Mouse (Mus musculus) brain, embryonic 18.5 days (tissue): ENCODE measurements at regions not wholly inside any gene's neighbourhood (a gene's known extent, or its start where the extent isn't known, plus 50 kb on each side); places are given as distances from the start of the nearest gene placed in this dataset.

Source experiments
- DNase-seq: peaks from one replicate; pipeline ENCODE4 v3.0.0-alpha.2; 2012; ENCODE audit warnings: low read depth, low spot score

DNA sequence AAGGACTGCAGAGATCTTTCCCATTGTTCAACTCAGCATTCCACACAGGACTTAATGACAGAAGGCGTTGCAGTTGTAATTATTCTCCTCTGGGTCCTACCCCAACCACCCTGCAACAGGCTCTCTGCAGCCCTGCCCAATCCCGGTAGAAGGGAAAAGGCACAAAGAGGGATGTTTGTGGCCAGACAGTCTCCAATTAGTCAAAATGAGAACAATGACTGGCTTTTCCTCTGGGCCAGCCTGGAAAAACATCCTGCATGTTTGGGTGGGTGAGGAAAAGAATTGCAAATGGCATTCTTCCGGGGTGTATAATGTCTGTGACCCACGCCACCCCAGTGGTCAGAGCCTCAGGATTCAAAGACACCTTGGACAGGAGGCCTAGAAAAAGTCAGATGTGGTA, 168.8 kb upstream of the Spag17 start:
- no peak for DNase-seq

GRCm38 (mm10) chr3:99738093-99738803, 147.0 kb upstream of the Spag17 start:
- DNase-seq: no peak

GRCm38 (mm10) chr3:99739654-99740053, 145.6 kb upstream of the Spag17 start:
- no peak for DNase-seq

- no peak for DNase-seq
Measured at GRCm38 (mm10) chr3:99741249-99742222, 143.7 kb upstream of the Spag17 start.

- no peak for DNase-seq
Measured at GRCm38 (mm10) chr3:99749725-99750124, 135.5 kb upstream of the Spag17 start.

- DNase-seq: no peak
Measured at GRCm38 (mm10) chr3:99778526-99778925, 106.7 kb upstream of the Spag17 start.

DNA sequence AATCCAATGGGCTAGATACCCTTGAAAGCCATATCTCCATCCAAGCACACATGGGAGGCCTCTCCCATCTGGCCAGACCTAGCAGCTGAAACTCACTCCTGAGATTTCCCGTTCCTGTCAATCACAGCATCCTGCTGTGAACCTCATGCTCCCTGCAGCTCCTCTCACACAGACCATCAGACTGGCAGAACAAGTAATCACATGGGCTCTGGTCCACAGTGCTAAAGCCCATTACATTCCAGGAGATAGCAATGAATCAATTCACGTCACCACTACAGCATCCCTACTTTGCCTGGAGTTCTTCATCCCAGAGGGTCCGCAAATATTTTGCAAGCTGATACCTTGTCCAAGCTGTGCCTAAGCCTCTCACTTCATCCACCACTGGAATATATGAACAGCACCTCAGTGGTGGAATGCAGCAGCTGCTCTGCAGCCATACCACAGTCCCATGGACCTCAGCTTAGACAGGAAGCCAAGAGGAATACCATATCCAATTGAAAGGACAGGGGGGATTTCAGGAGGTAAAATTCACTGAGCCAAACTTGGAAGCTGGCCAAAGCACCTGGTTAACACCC, 99.2 kb upstream of the Spag17 start:
- no peak for DNase-seq

DNA sequence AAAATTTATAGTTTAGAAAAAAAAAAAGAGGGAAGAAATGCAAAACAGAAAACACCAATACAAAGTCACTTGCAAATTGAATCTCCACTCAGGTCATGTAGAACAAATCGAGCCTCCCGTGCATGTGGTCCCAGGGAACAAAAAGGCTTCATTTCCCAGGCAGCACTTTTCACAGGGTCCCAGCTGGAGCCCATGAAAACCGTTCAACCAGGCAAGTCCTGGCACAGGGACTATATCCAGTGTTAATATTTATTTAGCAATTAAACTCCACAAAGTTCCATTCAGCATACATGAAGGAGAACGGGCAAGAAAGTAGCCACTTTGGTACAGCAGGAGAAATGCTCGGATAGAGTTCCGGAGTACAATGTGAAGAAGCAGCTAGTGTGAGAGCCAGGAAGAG, 93.9 kb upstream of the Spag17 start:
- no peak for DNase-seq

DNA sequence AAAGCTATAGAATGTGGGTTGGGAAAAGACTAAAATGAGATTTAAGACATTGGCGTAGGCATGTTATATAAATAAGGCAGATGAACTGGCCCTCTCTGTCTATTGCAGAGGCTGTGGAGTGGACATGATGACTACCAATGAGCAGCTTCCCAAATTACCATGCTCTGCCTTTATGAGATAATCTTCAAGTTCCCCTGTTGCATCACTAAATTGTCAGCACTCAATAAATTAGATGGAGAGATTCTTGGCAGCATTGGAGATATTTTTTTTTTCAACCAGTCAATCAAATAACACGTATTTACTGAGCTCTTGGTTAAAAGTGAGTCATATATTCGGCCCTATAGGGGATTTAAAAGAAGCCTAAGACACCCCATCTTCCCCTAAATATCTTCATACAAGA, 91.6 kb upstream of the Spag17 start:
- no peak for DNase-seq

- DNase-seq: no peak
Measured at GRCm38 (mm10) chr3:99795835-99796234, 89.4 kb upstream of the Spag17 start.

- no peak for DNase-seq
Measured at GRCm38 (mm10) chr3:99797791-99798190, 87.4 kb upstream of the Spag17 start.

DNA sequence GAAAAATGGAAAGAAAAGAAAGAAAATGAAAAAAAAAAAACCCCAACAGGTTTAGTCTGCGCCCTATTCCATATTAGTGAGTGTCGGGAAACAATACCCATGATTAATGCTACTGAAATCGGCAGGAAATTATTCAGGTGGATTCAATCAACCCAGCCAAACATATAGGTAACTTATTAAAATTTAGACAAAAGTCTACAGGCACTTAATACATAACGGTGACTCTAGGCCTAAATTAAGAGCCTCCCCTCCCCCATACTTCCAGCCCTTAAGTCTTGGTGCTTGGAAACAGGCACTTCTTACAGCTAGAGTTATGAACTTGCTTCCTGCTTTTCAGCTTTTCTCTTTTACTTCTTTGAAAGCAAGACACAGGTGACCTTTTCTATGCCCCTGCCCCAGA, 74.7 kb upstream of the Spag17 start:
- DNase-seq: no peak

GRCm38 (mm10) chr3:99811276-99811675, 73.9 kb upstream of the Spag17 start:
- DNase-seq: no peak

DNA sequence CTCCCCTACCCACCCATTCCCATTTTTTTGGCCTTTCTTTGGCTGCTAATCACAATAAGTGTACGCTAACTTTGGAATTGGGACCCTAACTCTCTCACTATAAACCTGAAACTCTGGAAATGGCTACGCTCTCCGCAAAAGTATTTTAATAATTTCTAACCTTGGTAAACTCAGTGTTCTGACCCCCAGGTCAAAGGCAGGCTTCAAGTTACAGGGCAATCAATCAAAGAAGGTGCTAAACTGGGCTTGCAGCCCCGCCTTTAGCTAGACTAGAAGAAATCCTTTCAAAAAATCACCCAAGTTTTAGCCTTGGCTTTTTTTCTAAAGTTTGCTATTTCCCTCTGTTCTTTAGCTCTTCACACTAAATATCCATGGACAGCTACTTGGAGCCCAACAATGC, 72.4 kb upstream of the Spag17 start:
- no peak for DNase-seq

DNA sequence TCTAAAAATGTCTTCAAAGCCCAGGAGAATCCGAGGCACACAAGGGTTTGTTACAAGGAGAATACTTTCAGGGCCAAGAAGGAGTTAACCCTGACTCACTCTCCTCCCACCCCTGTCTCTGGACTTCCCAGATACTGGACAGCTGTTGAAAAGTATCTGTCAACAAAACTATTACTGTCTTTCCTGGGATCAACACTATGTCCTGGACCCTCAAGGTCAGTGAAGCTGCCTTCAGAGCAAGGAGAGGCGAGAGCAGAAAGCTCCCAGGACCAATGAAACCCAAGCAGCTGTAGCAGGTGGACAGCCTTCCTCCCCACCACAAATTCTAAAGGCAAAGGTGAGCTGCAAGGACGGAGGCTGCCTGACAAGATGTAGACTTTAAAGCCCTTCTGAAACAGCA, 70.1 kb upstream of the Spag17 start:
- no peak for DNase-seq

DNA sequence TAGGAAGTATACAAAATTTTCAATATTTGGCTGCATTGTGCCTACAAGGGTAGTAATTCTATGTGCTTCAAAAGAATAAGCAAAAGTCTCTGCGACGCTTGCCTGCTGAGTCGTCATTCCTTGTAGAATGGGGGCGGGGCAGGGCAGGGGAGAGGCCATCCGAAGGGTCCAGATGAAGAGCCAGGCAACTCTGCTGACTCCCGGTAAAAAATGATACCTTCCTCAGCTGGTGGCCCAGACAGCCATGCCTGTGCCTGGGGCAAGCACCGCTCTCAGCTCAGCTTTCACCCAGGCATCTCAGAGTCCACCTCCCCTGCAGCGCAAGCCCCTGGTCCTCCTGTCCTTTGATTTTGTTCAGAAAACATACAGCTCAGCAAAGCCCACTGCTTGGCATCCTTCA, 67.2 kb upstream of the Spag17 start:
- DNase-seq: no peak

DNA sequence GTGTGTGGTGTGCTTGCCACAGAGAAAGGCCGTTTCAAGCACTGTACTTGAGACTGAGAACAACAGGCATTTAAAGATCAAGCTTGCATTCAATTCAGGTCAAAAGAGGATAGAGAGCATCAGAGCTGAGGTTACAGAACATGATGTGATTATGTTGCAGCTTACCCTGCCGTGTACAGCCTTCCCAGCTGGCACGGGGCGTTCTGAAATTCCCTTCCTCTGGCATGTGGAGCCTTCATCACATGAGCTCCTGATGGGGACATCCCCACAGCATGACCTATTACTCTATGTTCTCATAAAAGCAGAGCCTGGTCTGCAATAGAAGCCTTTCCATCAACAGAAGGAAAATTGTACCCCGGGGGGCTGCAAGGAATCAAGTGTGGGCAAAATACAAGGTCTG, 62.5 kb upstream of the Spag17 start:
- no peak for DNase-seq

- DNase-seq: no peak
Measured at GRCm38 (mm10) chr3:99823256-99823655, 62.0 kb upstream of the Spag17 start.
